Mouse (Mus musculus): ENCODE measurements at regions not wholly inside any gene's neighbourhood (a gene's known extent, or its start where the extent isn't known, plus 50 kb on each side); places are given as distances from the start of the nearest gene placed in this dataset.

DNA sequence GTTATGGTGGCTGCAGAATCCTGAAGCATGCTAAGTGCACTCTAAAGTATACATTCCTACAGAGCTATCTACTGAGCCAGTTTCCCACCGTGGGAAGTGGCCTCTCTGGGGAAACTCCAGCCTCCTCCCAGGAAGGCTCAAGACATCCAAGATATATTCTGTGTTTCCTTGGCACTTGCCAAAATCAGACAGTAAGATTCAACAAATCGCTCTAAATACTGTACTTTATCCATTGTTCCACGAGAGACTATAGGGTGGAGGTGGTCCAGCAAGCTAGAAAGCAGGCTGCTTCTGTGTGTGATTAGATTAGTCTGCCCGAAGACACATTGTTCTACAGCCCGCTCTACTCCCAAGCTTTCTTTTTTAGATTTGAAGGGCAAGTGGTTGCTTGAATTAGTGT, 250.5 kb downstream of the Gm11361 start:
- Histone ChIP-seq H3K36me3 (no peaks in the 10 kb centered on the region), H3K4me3 (replicated peaks) (no peak overlapping the region), H3K4me1 (0 out of 2 replicates have a peak, but pooled peaks cover 8% of the 10 kb centered on the region), H3K9me3 (replicated peaks) (no peaks in the 10 kb centered on the region), H3K4me2 (no peak overlapping the region), H3K9ac (replicated peaks) (no peak overlapping the region), H3K27ac (replicated peaks) (no peak overlapping the region), H3K27me3 (replicated peaks) (no peaks in the 10 kb centered on the region)
- no peak for ATAC-seq (ENCODE audit: low FRiP score)
- 61% methylated on average over 5 of the region's 5 CpGs for WGBS

- 75% methylated on average over 3 of the region's 3 CpGs for WGBS
- ATAC-seq (ENCODE audit: low FRiP score) = no peak
- H3K4me3 ChIP-seq (replicated peaks) = no peak overlapping the region
Observed at GRCm38 (mm10) chr13:28504340-28504739, 247.0 kb downstream of the Gm11361 start.

GRCm38 (mm10) chr13:28502171-28502570, 244.8 kb downstream of the Gm11361 start:
- Histone ChIP-seq H3K36me3 (no peaks in the 10 kb centered on the region), H3K4me3 (replicated peaks) (no peak overlapping the region), H3K9ac (replicated peaks) (no peak overlapping the region), H3K4me1 (no peaks in the 10 kb centered on the region), H3K27me3 (replicated peaks) (no peaks in the 10 kb centered on the region), H3K4me2 (no peak overlapping the region), H3K27ac (replicated peaks) (no peak overlapping the region), H3K9me3 (replicated peaks) (no peaks in the 10 kb centered on the region)
- 70% methylated on average over 2 of the region's 2 CpGs for WGBS
- ATAC-seq (ENCODE audit: low FRiP score) = no peak

More at GRCm38 (mm10) chr13:28504340-28504739, 247.0 kb downstream of the Gm11361 start:
- Histone ChIP-seq H3K9ac (replicated peaks) (no peak overlapping the region), H3K36me3 (no peaks in the 10 kb centered on the region), H3K27me3 (replicated peaks) (no peaks in the 10 kb centered on the region), H3K4me1 (0 out of 2 replicates have a peak, but pooled peaks cover 3% of the 10 kb centered on the region), H3K4me2 (no peak overlapping the region), H3K9me3 (replicated peaks) (no peaks in the 10 kb centered on the region), H3K27ac (replicated peaks) (no peak overlapping the region)

GRCm38 (mm10) chr13:28500697-28501096, 243.4 kb downstream of the Gm11361 start:
- no peak overlapping the region for H3K4me3 ChIP-seq (replicated peaks)
- no peaks in the 10 kb centered on the region for H3K36me3 ChIP-seq
- no peak overlapping the region for H3K9ac ChIP-seq (replicated peaks)
- no peaks in the 10 kb centered on the region for H3K4me1 ChIP-seq
- H3K4me2 ChIP-seq = no peak overlapping the region
- H3K27ac ChIP-seq (replicated peaks) = no peak overlapping the region
- 93% methylated on average over 6 of the region's 6 CpGs for WGBS
- H3K9me3 ChIP-seq (replicated peaks) = no peaks in the 10 kb centered on the region
- ATAC-seq (ENCODE audit: low FRiP score) = no peak
- no peaks in the 10 kb centered on the region for H3K27me3 ChIP-seq (replicated peaks)

DNA sequence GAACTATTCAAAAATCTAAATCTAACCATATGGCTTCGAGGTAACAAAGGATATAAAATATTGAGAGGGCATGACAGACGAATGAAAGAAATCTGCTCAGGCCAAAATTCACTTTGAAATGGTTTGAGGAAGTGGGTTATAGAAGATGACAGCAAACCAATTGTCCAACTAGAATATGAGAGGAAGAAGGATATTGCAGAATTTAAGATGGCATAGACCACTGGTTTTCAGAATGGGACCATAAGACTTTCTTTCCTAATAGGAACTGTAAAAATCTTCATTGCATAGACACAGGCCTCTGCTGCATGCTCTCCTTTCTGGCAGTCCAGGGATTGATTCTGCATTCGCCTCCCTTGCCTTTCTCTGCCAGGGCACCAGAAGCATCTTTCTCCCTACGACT, 240.2 kb downstream of the Gm11361 start:
- H3K27me3 ChIP-seq (replicated peaks) = no peaks in the 10 kb centered on the region
- H3K9me3 ChIP-seq (replicated peaks) = no peaks in the 10 kb centered on the region
- H3K4me3 ChIP-seq (replicated peaks) = no peak overlapping the region
- WGBS = 97% methylated on average over 4 of the region's 4 CpGs
- H3K9ac ChIP-seq (replicated peaks) = no peak overlapping the region
- ATAC-seq (ENCODE audit: low FRiP score) = no peak
- no peaks in the 10 kb centered on the region for H3K36me3 ChIP-seq
- no peak overlapping the region for H3K27ac ChIP-seq (replicated peaks)
- no peaks in the 10 kb centered on the region for H3K4me1 ChIP-seq
- H3K4me2 ChIP-seq = no peak overlapping the region

GRCm38 (mm10) chr13:28492015-28492414, 234.7 kb downstream of the Gm11361 start:
- no peak overlapping the region for H3K9ac ChIP-seq (replicated peaks)
- ATAC-seq (ENCODE audit: low FRiP score) = no peak
- no peak overlapping the region for H3K4me3 ChIP-seq (replicated peaks)
- 85% methylated on average over 2 of the region's 2 CpGs for WGBS
- H3K9me3 ChIP-seq (replicated peaks) = no peaks in the 10 kb centered on the region
- H3K4me2 ChIP-seq = no peak overlapping the region
- H3K4me1 ChIP-seq = no peaks in the 10 kb centered on the region
- H3K36me3 ChIP-seq = no peaks in the 10 kb centered on the region
- no peaks in the 10 kb centered on the region for H3K27me3 ChIP-seq (replicated peaks)
- no peak overlapping the region for H3K27ac ChIP-seq (replicated peaks)

DNA sequence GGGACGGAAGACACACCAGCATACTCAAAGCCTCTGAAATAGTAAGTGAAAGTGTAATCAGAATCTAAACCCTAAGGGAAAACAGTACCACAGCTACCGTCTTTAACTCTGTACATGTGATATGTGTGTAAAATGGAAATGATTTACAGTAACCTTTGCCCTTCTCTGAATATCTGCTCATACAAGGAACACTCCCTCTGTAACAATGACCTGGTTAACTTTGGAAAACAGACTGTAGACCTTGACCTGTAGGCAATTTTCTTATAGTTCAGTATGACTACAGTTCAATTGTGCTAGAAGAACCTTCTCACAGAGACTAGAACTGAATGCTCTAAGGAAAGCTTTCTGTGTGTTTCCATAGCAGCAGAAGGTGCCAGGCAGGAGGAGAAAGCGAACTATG, 226.4 kb downstream of the Gm11361 start:
- no peak overlapping the region for H3K9ac ChIP-seq (replicated peaks)

DNA sequence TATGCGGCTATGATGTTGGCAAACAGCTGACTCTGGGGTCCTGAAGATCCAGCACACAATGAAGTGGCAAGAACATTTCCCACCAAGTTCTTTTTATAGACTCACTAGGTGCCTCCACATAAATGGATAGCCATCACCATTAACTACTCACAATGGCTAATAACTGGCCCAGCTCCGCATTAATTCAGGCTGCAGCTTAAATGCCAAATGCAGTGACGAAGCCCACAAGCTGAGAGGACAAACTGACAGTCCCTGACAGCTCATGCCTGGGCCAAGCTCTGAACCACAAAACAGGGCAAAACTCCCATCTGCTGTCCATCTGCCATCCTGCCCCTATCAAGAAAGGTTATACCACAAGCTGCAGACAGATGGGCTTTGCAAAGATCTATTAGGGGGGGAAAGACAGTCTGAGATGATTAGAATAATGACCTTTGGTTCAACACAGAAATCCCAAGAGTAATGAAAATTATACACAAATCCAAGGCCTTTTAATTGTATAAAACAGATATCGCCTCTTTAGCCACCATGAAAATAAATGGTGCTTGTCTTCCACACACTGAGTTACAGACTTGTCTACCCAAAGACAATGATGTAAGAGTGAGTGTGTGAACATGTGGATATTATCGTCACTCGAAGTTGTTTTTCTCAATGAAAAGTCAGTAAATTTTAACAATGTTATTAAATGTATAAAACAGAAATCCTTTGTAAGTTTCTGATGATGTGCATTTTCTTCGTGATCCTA, 224.1 kb downstream of the Gm11361 start:
- WGBS = 46% methylated on average over 7 of the region's 7 CpGs
- Histone ChIP-seq H3K36me3 (no peaks in the 10 kb centered on the region), H3K9me3 (replicated peaks) (no peaks in the 10 kb centered on the region), H3K4me1 (no peaks in the 10 kb centered on the region), H3K9ac (replicated peaks) (no peak overlapping the region), H3K27ac (replicated peaks) (no peak overlapping the region), H3K4me2 (no peak overlapping the region), H3K4me3 (replicated peaks) (no peak overlapping the region), H3K27me3 (replicated peaks) (no peaks in the 10 kb centered on the region)
- no peak for ATAC-seq (ENCODE audit: low FRiP score)

More for the DNA sequence above, 226.4 kb downstream of the Gm11361 start:
- no peak for ATAC-seq (ENCODE audit: low FRiP score)
- 64% methylated on average over 3 of the region's 3 CpGs for WGBS
- no peak overlapping the region for H3K4me3 ChIP-seq (replicated peaks)
- H3K27me3 ChIP-seq (replicated peaks) = no peaks in the 10 kb centered on the region
- H3K9me3 ChIP-seq (replicated peaks) = no peaks in the 10 kb centered on the region
- H3K27ac ChIP-seq (replicated peaks) = no peak overlapping the region
- no peak overlapping the region for H3K4me2 ChIP-seq
- H3K4me1 ChIP-seq = no peaks in the 10 kb centered on the region
- no peaks in the 10 kb centered on the region for H3K36me3 ChIP-seq

- Histone ChIP-seq H3K4me3 (replicated peaks) (no peak overlapping the region), H3K4me2 (no peak overlapping the region), H3K27ac (replicated peaks) (no peak overlapping the region), H3K9me3 (replicated peaks) (no peaks in the 10 kb centered on the region), H3K27me3 (replicated peaks) (no peaks in the 10 kb centered on the region), H3K36me3 (no peaks in the 10 kb centered on the region), H3K4me1 (0 out of 2 replicates have a peak, but pooled peaks cover 3% of the 10 kb centered on the region), H3K9ac (replicated peaks) (no peak overlapping the region)
- 88% methylated on average over 2 of the region's 2 CpGs for WGBS
- no peak for ATAC-seq (ENCODE audit: low FRiP score)
Observed at GRCm38 (mm10) chr13:28466151-28466550, 208.8 kb downstream of the Gm11361 start.

- peak; percentile 35; the same call in 1 of the 2 replicates for ATAC-seq (ENCODE audit: low FRiP score)
- no peak overlapping the region for H3K9ac ChIP-seq (replicated peaks)
- H3K27ac ChIP-seq (replicated peaks) = peak overlapping the region; percentile 56
- WGBS = 33% methylated on average over 2 of the region's 2 CpGs
- H3K36me3 ChIP-seq = no peaks in the 10 kb centered on the region
- H3K9me3 ChIP-seq (replicated peaks) = no peaks in the 10 kb centered on the region
- no peaks in the 10 kb centered on the region for H3K27me3 ChIP-seq (replicated peaks)
- no peak overlapping the region for H3K4me2 ChIP-seq
- no peak overlapping the region for H3K4me3 ChIP-seq (replicated peaks)
- 0 out of 2 replicates have a peak, but pooled peaks cover 3% of the 10 kb centered on the region for H3K4me1 ChIP-seq
Observed at GRCm38 (mm10) chr13:28465187-28465880, 208.0 kb downstream of the Gm11361 start.

- 84% methylated on average over 10 of the region's 10 CpGs for WGBS
- no peaks in the 10 kb centered on the region for H3K36me3 ChIP-seq
- H3K27me3 ChIP-seq (replicated peaks) = no peaks in the 10 kb centered on the region
- 0 out of 2 replicates have a peak, but pooled peaks cover 3% of the 10 kb centered on the region for H3K4me1 ChIP-seq
- no peak overlapping the region for H3K27ac ChIP-seq (replicated peaks)
- H3K4me3 ChIP-seq (replicated peaks) = no peak overlapping the region
- no peak for ATAC-seq (ENCODE audit: low FRiP score)
- H3K9me3 ChIP-seq (replicated peaks) = no peaks in the 10 kb centered on the region
- no peak overlapping the region for H3K4me2 ChIP-seq
- H3K9ac ChIP-seq (replicated peaks) = no peak overlapping the region
Observed at GRCm38 (mm10) chr13:28461281-28461680, 204.0 kb downstream of the Gm11361 start.

- no peak overlapping the region for H3K4me3 ChIP-seq (replicated peaks)
- no peak overlapping the region for H3K27ac ChIP-seq (replicated peaks)
- no peak overlapping the region for H3K4me2 ChIP-seq
- no peak for ATAC-seq (ENCODE audit: low FRiP score)
- H3K27me3 ChIP-seq (replicated peaks) = no peaks in the 10 kb centered on the region
- no peaks in the 10 kb centered on the region; the same call in 1 of the 2 replicates for H3K4me1 ChIP-seq
- 91% methylated on average over 3 of the region's 3 CpGs for WGBS
- H3K9me3 ChIP-seq (replicated peaks) = no peaks in the 10 kb centered on the region
- H3K9ac ChIP-seq (replicated peaks) = no peak overlapping the region
- no peaks in the 10 kb centered on the region for H3K36me3 ChIP-seq
Observed at GRCm38 (mm10) chr13:28457403-28457802, 200.1 kb downstream of the Gm11361 start.

Measured in neural tube, embryonic 15.5 days (tissue).